Mouse (Mus musculus): ENCODE measurements around the gene Ubr2. TPM values are rescaled to one million over a fixed set of nuclear protein-coding genes. Genes with fewer than 3 reads are reported as not detected.

Ubr2 gene
- polyA plus RNA-seq, 1 experiment = 0.59 TPM

- Histone ChIP-seq H3K9me3 (ENCODE audit: control insufficient read depth, low read length) (no peaks in the 10 kb centered on the region), H3K4me3 (replicated peaks) (no peak overlapping the region)
Observed at GRCm38 (mm10) chr17:47038844-47039803, 28.8 kb upstream of the Ubr2 start.

DNA sequence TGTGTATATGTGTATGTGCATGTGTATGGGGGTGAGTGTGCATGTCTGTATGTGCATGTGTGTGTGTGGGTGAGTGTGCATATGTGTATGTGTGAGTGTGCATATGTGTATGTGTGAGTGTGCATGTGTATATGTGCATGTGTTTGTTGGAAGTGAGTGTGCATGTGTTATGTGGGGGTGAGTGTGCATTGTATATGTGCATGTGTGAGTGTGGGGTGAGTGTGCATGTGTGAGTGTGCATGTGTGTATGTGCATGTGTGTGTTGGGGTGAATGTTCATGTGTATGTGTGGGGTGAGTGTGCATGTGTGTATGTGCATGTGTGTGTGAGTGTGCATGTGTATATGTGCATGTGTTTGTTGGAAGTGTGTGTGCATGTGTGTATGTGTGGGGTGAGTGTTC is 24.2 kb upstream of the Ubr2 start:
- H3K36me3 ChIP-seq (ENCODE audit: control insufficient read depth) = no peaks in the 10 kb centered on the region
- TF ChIP-seq TAL1 (IDR thresholded peaks at IDR 0.05; ENCODE audit: low read length) = no peak
- no peak for TF ChIP-seq GATA1 (IDR thresholded peaks at IDR 0.05; ENCODE audit: low read length)

More at GRCm38 (mm10) chr17:47038844-47039803, 28.8 kb upstream of the Ubr2 start:
- Histone ChIP-seq H3K27me3 (ENCODE audit: control insufficient read depth) (no peaks in the 10 kb centered on the region), H3K4me1 (ENCODE audit: control insufficient read depth) (no peaks in the 10 kb centered on the region), H3K36me3 (ENCODE audit: control insufficient read depth) (no peaks in the 10 kb centered on the region)
- TF ChIP-seq GATA1 (IDR thresholded peaks at IDR 0.05; ENCODE audit: low read length) (no peak), TAL1 (IDR thresholded peaks at IDR 0.05; ENCODE audit: low read length) (no peak)

GRCm38 (mm10) chr17:47033643-47034042 is 23.3 kb upstream of the Ubr2 start:
- Histone ChIP-seq H3K4me1 (ENCODE audit: control insufficient read depth) (no peaks in the 10 kb centered on the region), H3K9me3 (ENCODE audit: control insufficient read depth, low read length) (no peaks in the 10 kb centered on the region), H3K36me3 (ENCODE audit: control insufficient read depth) (no peaks in the 10 kb centered on the region), H3K4me3 (replicated peaks) (no peak overlapping the region), H3K27me3 (ENCODE audit: control insufficient read depth) (no peaks in the 10 kb centered on the region)
- no peak for TF ChIP-seq TAL1 (IDR thresholded peaks at IDR 0.05; ENCODE audit: low read length)
- TF ChIP-seq GATA1 (IDR thresholded peaks at IDR 0.05; ENCODE audit: low read length) = no peak

More for the DNA sequence above, 24.2 kb upstream of the Ubr2 start:
- Histone ChIP-seq H3K9me3 (ENCODE audit: control insufficient read depth, low read length) (no peaks in the 10 kb centered on the region), H3K27me3 (ENCODE audit: control insufficient read depth) (no peaks in the 10 kb centered on the region), H3K4me1 (ENCODE audit: control insufficient read depth) (no peaks in the 10 kb centered on the region), H3K4me3 (replicated peaks) (no peak overlapping the region)

DNA sequence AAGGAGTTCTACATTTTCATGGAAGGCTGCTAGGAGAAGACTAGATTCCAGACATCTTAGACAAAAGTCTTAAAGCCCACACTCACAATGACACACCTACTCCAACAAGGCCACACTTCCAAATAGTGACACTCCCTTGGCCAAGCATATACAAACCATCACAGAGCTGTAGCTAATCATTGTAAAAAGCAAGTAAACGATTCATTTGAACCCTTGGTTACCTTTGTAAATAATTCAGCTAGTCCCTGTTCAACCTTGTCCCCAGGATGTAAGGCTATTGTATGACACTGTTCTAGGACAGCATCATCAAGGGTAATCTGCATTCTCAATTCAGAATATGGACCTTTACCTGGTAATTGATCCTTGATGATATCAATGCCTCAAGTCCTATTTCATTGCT is 14.4 kb upstream of the Ubr2 start:
- H3K9me3 ChIP-seq (ENCODE audit: control insufficient read depth, low read length) = no peaks in the 10 kb centered on the region
- TF ChIP-seq TAL1 (IDR thresholded peaks at IDR 0.05; ENCODE audit: low read length) (no peak), GATA1 (IDR thresholded peaks at IDR 0.05; ENCODE audit: low read length) (no peak)

DNA sequence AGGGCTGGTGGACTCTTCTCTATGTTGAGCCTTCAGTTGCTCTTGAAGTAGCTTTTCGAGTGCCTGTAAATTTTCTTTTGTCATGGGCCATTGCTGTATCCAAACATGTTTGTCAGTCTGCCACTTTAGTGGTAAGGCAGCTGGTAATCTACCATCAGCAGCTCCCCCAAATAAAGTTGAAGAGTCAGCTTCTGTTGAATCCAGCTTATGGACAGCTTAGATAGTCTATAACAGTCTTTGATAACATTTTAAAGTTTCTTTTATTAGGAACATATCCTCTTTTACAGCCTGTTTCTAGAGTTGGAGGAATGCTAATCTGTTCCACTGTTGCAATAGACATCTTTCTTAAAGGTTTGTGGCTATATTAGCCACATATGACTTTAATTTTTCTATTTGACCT is 13.0 kb upstream of the Ubr2 start:
- Histone ChIP-seq H3K36me3 (ENCODE audit: control insufficient read depth) (no peaks in the 10 kb centered on the region), H3K4me3 (replicated peaks) (no peak overlapping the region), H3K9me3 (ENCODE audit: control insufficient read depth, low read length) (no peaks in the 10 kb centered on the region), H3K4me1 (ENCODE audit: control insufficient read depth) (no peaks in the 10 kb centered on the region), H3K27me3 (ENCODE audit: control insufficient read depth) (peaks cover 2% of the 10 kb centered on the region)
- no peak for TF ChIP-seq TAL1 (IDR thresholded peaks at IDR 0.05; ENCODE audit: low read length)
- TF ChIP-seq GATA1 (IDR thresholded peaks at IDR 0.05; ENCODE audit: low read length) = no peak

More for the DNA sequence above, 14.4 kb upstream of the Ubr2 start:
- Histone ChIP-seq H3K27me3 (ENCODE audit: control insufficient read depth) (peaks cover 2% of the 10 kb centered on the region), H3K4me3 (replicated peaks) (no peak overlapping the region), H3K36me3 (ENCODE audit: control insufficient read depth) (no peaks in the 10 kb centered on the region), H3K4me1 (ENCODE audit: control insufficient read depth) (no peaks in the 10 kb centered on the region)

- no peak overlapping the region for H3K4me3 ChIP-seq (replicated peaks)
- peaks cover 34% of the 10 kb centered on the region for H3K4me1 ChIP-seq (ENCODE audit: control insufficient read depth)
- TF ChIP-seq GATA1 (IDR thresholded peaks at IDR 0.05; ENCODE audit: low read length) (no peak), TAL1 (IDR thresholded peaks at IDR 0.05; ENCODE audit: low read length) (no peak)
- H3K27me3 ChIP-seq (ENCODE audit: control insufficient read depth) = peaks cover 9% of the 10 kb centered on the region
- no peaks in the 10 kb centered on the region for H3K9me3 ChIP-seq (ENCODE audit: control insufficient read depth, low read length)
- H3K36me3 ChIP-seq (ENCODE audit: control insufficient read depth) = peaks cover 3% of the 10 kb centered on the region
Observed at GRCm38 (mm10) chr17:47012896-47013295, 2.5 kb upstream of the Ubr2 start.

DNA sequence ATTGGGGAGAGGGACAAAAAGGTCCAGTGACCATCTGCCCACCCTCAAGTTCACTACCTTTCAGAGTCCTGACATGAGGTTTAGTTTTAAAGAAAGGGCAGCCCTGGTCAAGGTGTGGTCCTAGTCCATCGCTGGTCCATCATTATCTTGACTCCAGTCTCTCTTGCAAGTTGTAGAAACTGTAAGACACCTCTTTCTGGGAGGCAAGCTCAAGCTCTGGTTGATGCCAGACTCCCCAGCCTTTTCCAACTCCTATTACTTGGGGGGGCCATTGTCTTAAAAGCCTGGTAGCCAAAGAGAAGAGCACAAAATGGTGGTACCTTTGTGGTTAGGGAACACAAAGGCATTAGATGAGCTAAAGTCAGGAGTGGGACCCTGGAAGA is 1.3 kb upstream of the Ubr2 start:
- Histone ChIP-seq H3K4me1 (ENCODE audit: control insufficient read depth) (peaks cover 43% of the 10 kb centered on the region), H3K36me3 (ENCODE audit: control insufficient read depth) (peaks cover 12% of the 10 kb centered on the region), H3K27me3 (ENCODE audit: control insufficient read depth) (peaks cover 7% of the 10 kb centered on the region), H3K9me3 (ENCODE audit: control insufficient read depth, low read length) (no peaks in the 10 kb centered on the region), H3K4me3 (replicated peaks) (no peak overlapping the region)
- TF ChIP-seq TAL1 (IDR thresholded peaks at IDR 0.05; ENCODE audit: low read length) (no peak), GATA1 (IDR thresholded peaks at IDR 0.05; ENCODE audit: low read length) (no peak)

GRCm38 (mm10) chr17:47010722-47011660 is 635 bp upstream of the Ubr2 start:
- TF ChIP-seq TAL1 (IDR thresholded peaks at IDR 0.05; ENCODE audit: low read length) = no peak
- TF ChIP-seq GATA1 (IDR thresholded peaks at IDR 0.05; ENCODE audit: low read length) = 0 out of 2 replicates have a peak, but pooled peaks have one; percentile 36

GRCm38 (mm10) chr17:47009546-47009897 is 834 bp downstream of the Ubr2 start:
- no peaks in the 10 kb centered on the region for H3K9me3 ChIP-seq (ENCODE audit: control insufficient read depth, low read length)
- peaks cover 28% of the 10 kb centered on the region for H3K36me3 ChIP-seq (ENCODE audit: control insufficient read depth)
- H3K4me3 ChIP-seq (replicated peaks) = peak overlapping the region; percentile 100
- TF ChIP-seq TAL1 (IDR thresholded peaks at IDR 0.05; ENCODE audit: low read length) = no peak
- TF ChIP-seq GATA1 (IDR thresholded peaks at IDR 0.05; ENCODE audit: low read length) = no peak
- peaks cover 53% of the 10 kb centered on the region for H3K4me1 ChIP-seq (ENCODE audit: control insufficient read depth)
- peaks cover 4% of the 10 kb centered on the region for H3K27me3 ChIP-seq (ENCODE audit: control insufficient read depth)

More at GRCm38 (mm10) chr17:47010722-47011660, 635 bp upstream of the Ubr2 start:
- H3K9me3 ChIP-seq (ENCODE audit: control insufficient read depth, low read length) = no peaks in the 10 kb centered on the region
- H3K4me3 ChIP-seq (replicated peaks) = peak overlapping the region; percentile 100
- peaks cover 19% of the 10 kb centered on the region for H3K36me3 ChIP-seq (ENCODE audit: control insufficient read depth)
- peaks cover 6% of the 10 kb centered on the region for H3K27me3 ChIP-seq (ENCODE audit: control insufficient read depth)
- H3K4me1 ChIP-seq (ENCODE audit: control insufficient read depth) = peaks cover 50% of the 10 kb centered on the region
